Mouse (Mus musculus) heart, adult 18-20 months (tissue): ENCODE data around the gene Ttk. TPM values are rescaled to one million over a fixed set of nuclear protein-coding genes. Genes with fewer than 3 reads are reported as not detected.

Experiments used
- DNase-seq, 2 experiments: peaks; one replicate each; pipeline ENCODE4 v3.0.0; 2021 to 2022; ENCODE audit warnings: mixed read lengths in 1 of 2
- long read RNA-seq, 2 experiments: library from polyadenylated mRNA; stranded (forward); transcript quantifications; one replicate each; pipeline ENCODE4 v2.0.0; 2021
- total RNA-seq, 2 experiments: library from RNA; stranded (reverse); gene quantifications; 2 replicates each; pipeline ENCODE4 v1.2.3; 2021

Ttk gene
- total RNA-seq, result under 1 TPM; 0.21 to 0.32 TPM
- long read RNA-seq, experiment 1, result 0 reads
- long read RNA-seq, experiment 2, result 0 reads

DNA sequence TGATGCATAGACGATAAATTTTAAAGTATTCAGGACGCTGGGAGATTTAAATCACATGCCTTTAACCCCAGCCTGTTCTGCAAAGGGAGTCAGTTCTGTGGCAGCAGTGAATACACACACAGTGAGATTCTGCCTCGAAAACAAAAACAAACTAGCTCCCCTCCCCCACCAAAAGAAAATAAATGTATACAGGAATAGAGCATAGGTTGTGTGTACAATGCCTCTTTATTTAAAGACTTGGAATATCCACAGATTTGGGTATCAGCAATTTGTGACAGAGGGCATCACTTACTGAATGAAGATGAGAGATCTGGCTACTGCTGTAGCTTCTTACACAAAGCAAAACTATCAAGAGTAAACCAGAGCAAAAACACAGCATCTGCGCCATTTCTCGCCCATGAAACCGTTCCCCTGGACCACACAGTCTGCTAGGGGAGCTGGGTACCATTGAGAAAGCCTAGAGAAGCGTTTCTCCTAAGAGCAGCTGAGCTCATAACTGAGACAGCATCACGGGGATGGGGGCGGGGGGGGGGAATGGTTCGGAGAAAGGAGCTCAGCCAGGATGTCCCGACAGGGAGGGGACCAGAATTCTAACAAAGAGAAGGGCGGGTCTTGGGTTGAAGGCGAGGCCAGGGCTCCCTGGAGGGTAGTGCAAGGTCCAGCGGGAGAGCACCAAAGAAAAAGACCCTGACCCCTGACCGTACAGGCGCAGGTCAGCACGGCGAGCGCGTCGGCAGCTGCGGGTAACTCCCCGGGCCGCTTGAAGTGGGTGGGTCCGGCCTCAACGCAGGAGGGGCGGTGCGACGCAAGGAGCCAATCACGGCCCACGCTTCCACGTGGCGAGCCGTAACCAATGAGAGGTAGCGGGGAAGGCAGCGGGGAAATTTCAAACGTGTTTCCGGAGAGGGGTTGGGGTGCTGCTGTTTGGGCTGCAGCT lies at the start of gene Ttk:
Gene Ttk (plus strand): TSS at position 879 of the 937 bp plus-strand sequence.
- peak; percentile 93 to 94 for DNase-seq

DNA sequence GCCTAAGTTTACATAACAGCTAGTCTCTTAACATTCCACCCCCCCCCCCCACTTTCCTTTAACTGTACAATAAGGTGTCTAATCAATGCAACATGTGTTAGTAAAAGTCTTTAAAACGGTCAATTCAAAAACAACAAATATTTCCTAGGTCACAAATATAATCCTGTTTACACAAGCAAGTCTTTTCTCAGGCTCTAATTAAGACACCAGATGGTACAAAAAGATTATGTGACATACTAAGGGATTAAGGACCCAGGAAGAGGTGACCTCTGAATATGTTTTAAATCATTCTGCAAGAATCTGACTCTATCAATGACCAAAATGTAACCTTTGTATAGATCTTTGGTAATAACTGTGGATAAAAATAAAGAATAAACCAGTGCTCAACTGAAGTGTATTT lies 49.0 kb upstream of the Ttk start:
- no peak for DNase-seq

DNA sequence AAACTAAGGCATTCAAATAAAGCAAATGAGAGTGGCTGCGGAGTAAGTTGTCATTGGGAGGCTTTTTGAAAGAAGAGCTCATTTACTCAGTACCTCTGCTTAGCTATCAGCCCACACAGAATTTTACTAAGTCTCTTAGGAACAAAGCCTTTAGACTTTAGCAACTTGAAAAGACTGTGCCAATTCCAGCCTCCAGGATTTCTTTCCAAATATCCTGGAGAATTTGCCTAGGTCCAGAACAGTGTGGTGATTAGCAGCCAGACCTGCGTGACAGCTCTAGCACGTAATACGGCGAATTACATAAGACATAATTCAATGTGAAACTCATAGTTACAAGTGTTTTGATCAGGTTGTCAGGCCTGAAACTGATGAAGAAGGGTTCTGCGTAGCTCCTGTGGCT lies 45.2 kb upstream of the Ttk start:
- DNase-seq, result no peak

DNA sequence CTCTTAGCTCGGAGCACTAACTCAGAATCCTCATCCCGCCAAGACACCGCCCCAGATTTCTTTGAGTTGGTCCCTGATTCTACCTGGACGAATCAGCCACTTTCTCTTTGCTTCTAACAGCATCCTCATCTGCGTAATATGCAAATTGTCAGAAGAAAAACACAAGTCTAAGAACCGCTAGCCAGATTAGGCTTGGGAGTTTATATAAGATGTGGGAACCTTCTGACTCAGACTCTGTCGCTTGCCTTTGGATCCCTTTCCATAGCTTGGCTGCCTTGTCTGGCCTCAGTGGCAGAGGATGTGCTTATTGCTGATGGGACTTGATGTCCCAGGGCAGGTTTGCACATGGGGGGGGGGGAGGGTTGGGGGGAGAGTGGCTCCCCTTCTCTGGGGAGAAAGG lies 37.6 kb upstream of the Ttk start:
- DNase-seq, result no peak

DNA sequence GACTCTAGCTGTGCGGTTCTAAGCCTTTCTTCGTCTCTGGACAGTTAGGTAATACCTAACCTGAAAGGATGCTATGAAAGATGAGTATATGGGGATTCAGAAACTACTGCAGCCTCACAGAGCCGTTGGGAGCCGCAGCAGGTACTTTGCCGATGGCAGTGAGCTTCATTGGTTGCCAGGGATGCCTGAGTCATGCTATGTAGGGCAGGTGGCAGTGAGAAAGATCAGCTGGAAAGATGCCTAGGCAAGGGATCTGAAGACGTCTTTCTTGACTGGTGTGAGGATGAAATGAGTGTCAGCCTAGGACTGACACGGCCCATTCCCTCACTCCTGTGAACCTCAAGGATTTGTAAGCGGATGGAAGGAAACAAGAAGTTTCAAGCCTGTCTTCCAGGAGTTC lies 36.6 kb upstream of the Ttk start:
- DNase-seq, result no peak

DNA sequence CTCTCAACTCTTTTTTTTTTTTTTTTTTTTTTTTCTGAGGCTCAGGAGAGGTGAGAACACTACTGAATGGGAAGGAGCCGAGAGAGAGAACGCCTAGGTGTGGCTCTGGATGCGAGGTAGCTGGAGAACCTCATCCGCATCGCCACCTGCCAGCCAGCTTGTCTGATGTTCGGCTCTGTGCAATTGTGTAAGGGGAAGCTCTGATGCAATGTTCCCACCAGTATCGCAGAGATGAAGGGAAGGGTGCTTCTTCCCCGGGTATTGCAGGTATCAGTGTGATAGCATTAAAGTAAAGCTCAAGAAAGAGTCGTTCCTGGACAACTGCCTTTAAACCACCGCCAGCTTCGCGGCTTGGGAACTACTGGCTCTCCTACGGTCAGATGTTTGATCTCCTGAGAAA lies 30.1 kb upstream of the Ttk start:
- no peak for DNase-seq

GRCm38 (mm10) chr9:83805164-83805976 lies 29.1 kb upstream of the Ttk start:
- DNase-seq, result peak in 1 of 2 experiments; percentile 11

GRCm38 (mm10) chr9:83805977-83806815 lies 28.3 kb upstream of the Ttk start, which contains the start of gene Elovl4:
TSS of gene Elovl4 (minus strand) at chr9:83806277.
- DNase-seq, result peak; percentile 52 to 62

DNA sequence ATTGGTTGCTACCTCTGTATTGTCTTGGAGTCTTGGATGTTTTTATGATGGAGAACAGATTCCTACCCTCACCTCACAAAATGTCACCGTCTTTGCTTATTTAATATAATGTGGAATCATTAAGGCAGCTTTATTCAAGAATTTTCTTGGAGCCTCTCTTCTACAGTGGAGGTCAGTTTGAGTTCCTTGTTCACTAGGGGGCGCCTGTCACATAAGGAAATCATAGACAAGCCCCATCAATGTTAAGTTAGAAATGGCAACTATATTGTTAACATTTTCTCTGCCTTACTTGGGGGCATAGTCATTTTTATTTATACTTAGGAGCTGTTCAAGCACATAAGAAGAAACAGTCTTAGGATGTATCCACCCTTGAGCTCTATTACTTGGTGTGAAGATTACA lies 26.9 kb upstream of the Ttk start:
- DNase-seq, result peak; percentile 35 to 61

GRCm38 (mm10) chr9:83819188-83819587 lies 15.3 kb upstream of the Ttk start:
- DNase-seq, result no peak

DNA sequence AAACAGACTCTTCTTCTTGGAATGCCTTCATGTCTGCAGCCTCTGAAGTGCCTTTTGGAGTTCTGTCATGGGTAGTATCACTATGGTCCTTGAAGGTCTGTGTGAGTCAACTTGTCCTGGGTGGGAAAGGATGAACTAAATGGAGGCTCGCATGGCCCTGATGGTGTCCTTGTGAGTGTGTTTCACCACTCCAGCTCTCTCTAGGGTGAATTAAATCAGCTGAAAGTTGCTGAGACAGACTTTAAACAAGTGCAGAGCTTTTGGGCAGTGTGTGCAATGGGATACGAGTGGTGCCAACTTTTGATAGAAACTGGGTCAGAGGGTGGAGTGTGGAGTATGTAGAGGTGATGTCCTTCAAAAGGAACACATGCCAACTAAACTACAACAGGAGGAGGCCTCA lies 13.5 kb upstream of the Ttk start:
- DNase-seq, result no peak

DNA sequence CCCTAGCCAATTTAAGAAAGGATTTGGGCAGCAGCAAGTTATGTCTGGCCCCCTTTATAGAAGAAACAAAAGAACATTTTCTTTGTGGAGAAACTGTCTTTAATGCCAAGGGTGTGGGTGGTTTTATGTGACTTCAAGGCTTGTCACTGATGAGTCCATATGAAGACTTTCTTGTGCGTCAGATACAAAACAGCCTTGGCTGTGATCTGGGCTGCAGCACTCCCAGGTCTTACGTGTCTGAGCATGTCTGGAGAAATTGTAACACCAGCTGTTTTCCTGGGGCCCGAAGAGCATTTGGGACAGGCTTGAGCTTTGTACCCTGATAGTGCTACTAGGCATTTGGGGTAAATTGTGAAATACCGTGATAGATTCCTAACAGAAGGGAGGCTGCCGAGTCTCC lies 11.6 kb upstream of the Ttk start:
- no peak for DNase-seq

DNA sequence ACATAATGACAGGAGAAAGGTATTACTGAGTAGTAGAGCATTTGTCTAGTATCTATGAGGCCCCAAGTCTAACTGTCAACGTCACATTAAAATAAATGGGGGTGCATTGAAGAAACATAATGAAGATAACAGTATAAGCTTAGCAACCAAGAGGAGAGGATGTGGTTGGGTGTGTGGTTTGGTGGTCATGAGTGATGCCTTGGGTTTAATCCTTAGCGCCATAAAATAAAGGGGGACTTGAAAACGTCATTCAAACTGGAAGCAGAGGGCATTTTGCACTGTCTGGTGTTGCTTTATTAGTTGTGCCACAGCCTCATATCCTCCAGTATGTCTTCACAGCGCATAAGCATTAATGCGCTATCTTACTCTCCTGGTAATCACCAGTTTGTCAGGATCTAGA lies 4.6 kb upstream of the Ttk start:
- no peak for DNase-seq

- DNase-seq, result no peak
Observed at GRCm38 (mm10) chr9:83831152-83831551, 3.3 kb upstream of the Ttk start.

DNA sequence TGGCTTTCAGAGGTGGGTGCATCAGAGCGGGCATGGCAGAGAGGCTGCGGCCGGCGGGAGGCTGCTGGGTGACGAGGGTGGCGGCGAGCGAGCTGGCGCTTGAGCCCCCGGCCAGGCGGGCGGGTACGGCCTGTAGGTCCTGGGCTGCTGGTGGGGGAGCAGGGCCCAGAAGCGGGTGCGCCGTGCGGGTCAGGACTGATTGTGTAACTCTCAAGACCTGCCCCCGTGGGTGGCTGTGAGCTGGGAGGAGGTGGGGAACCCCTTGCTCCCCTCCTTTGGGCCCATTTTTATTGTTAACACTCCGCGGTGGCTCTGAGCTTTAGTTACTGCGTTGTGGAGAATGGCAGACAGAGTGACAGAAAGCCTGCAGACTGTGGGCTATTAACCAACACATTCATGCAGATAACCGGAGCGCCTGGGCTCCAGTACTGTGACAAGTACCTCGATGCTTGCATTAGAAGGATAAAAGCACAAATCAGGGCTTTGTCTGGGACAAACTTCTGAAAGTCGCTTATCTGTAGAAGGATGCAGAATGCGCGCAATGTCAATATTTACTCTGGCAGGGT lies 342 bp downstream of the Ttk start:
- DNase-seq, result no peak

GRCm38 (mm10) chr9:83852464-83852863 lies 18.0 kb downstream of the Ttk start:
- DNase-seq, result no peak

DNA sequence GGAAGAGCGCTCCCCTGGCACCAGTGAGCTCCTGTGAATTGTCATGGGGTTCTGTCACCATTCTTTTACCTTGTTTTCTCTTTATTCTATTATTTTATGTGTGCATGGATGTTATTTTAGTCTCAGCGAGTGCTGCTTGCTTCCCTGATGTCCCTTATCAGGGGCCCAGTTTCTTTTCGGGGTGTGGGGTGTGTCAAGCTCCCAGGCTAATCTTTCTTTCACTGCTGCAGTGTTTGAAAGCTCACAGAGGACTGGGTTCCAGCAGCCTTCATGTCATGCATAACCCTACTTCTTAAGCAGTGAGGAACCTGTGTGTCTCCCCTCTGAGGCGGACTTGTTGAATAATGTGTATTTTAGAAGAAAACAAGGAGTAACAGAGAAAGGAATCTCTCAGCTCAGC lies 30.7 kb downstream of the Ttk start:
- no peak for DNase-seq

DNA sequence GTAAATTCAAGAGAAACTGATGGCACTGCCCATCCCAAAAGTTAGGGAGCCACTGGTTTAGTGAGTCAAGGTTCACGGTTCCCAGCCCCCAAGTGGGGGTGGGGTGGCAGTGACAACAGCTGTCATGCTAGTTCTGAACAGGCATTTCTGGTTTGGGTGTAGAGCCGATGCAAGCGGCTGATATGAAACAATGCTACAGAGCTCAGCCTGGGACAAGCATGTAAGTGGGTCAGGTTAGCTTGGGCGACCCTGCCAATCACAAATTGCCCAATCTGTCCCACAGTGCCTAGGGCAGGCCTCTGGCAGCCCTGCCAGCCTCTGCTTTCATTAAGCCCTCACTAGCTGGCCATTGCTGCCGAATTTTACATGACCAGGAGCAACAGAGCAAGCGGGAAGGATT lies 47.7 kb downstream of the Ttk start:
- DNase-seq, result no peak

- DNase-seq, result no peak
Observed at GRCm38 (mm10) chr9:83886149-83886548, 51.7 kb downstream of the Ttk start.

- no peak for DNase-seq
Observed at GRCm38 (mm10) chr9:83888214-83888613, 53.7 kb downstream of the Ttk start.

GRCm38 (mm10) chr9:83893073-83893472 lies 58.6 kb downstream of the Ttk start:
- no peak for DNase-seq
